ENCODE assay signal across 8 mouse cellular contexts in genomic region chr10:93589281-93589848, GRCm38 (mm10). TPM values are rescaled to one million over a fixed set of nuclear protein-coding genes. Genes with fewer than 3 reads are reported as not detected.
DNase-seq lines count a peak whose midpoint lies in the region; ATAC-seq and TF ChIP-seq lines count a peak whose summit lies in the region.

Gene Snrpf (minus strand): TSS chr10:93589706.

- DNase-seq in MEL (ENCODE audit: low read depth, low spot score): peak; percentile 96
- DNase-seq in cerebellum, adult 2 months: peak; percentile 92 to 98
- DNase-seq in forebrain, postnatal 0 days: peak; percentile 97
- DNase-seq in heart, postnatal 4 days: peak; percentile 96
- peak; percentile 90 to 95 for DNase-seq in layer of hippocampus, adult 8-10 months (ENCODE audit: low spot score in 2 of 2)
- peak; percentile 81 for DNase-seq in ovary, adult 18-20 months (ENCODE audit: low spot score)
- DNase-seq in thymus, postnatal 0 days (ENCODE audit: low spot score): peak; percentile 96

- peaks cover 25% of the 10 kb centered on the region for H3K79me2 ChIP-seq in MEL (ENCODE audit: control insufficient read depth, insufficient read depth, low read length, poor library complexity)

- H3K27ac ChIP-seq in MEL (ENCODE audit: control insufficient read depth, low read depth, low read length): no peak within 1 kb of the TSS
- H3K27ac ChIP-seq in cerebellum, adult 2 months (ENCODE audit: insufficient read depth, low read length): peak within 1 kb of the TSS; percentile 43; the same call in 1 of the 2 replicates
- H3K27ac ChIP-seq in forebrain, postnatal 0 days (ENCODE audit: low read depth, low read length): peak within 1 kb of the TSS; percentile 90
- H3K27ac ChIP-seq in lung, embryonic 15.5 days: peak within 1 kb of the TSS; percentile 57

- H3K9ac ChIP-seq in MEL (ENCODE audit: control insufficient read depth, low read depth, low read length, poor library complexity, severe bottlenecking): peak within 1 kb of the TSS; percentile 95
- peak within 1 kb of the TSS; percentile 86 for H3K9ac ChIP-seq in forebrain, postnatal 0 days
- H3K9ac ChIP-seq in lung, embryonic 15.5 days: peak within 1 kb of the TSS; percentile 75

- H3K9me3 ChIP-seq in MEL (replicated peaks; ENCODE audit: insufficient read depth, low read length): no peaks in the 10 kb centered on the region
- H3K9me3 ChIP-seq in forebrain, postnatal 0 days (ENCODE audit: low read length): no peaks in the 10 kb centered on the region
- H3K9me3 ChIP-seq in lung, embryonic 15.5 days: no peaks in the 10 kb centered on the region

- peak within 1 kb of the TSS; percentile 90 to 98 for H3K4me3 ChIP-seq in MEL (ENCODE audit: control insufficient read depth in 1 of 2, insufficient read depth in 1 of 2, low read depth in 2 of 2, low read length in 2 of 2)
- H3K4me3 ChIP-seq in cerebellum, adult 2 months (replicated peaks; ENCODE audit: insufficient read depth, low read depth, low read length): peak within 1 kb of the TSS; percentile 87
- H3K4me3 ChIP-seq in forebrain, postnatal 0 days (ENCODE audit: low read depth, low read length): peak within 1 kb of the TSS; percentile 81
- peak within 1 kb of the TSS; percentile 89 for H3K4me3 ChIP-seq in lung, embryonic 15.5 days

- no peaks in the 10 kb centered on the region for H3K27me3 ChIP-seq in MEL (ENCODE audit: control insufficient read depth in 1 of 2, insufficient read depth in 2 of 2, low read length in 2 of 2)
- H3K27me3 ChIP-seq in cerebellum, adult 2 months (ENCODE audit: control insufficient read depth, insufficient read depth, low read length): no peaks in the 10 kb centered on the region
- H3K27me3 ChIP-seq in forebrain, postnatal 0 days (ENCODE audit: insufficient read depth, low read length): no peaks in the 10 kb centered on the region
- no peaks in the 10 kb centered on the region for H3K27me3 ChIP-seq in lung, embryonic 15.5 days

- no peak for TF ChIP-seq EP300 in MEL (IDR thresholded peaks at IDR 0.05; ENCODE audit: low read depth in 1 of 2, low read length in 2 of 2)

- TF ChIP-seq CTCF in MEL (IDR thresholded peaks at IDR 0.05 in 2 of 3, conservative IDR thresholded peaks at IDR 0.05 in 1 of 3; ENCODE audit: control insufficient read depth in 1 of 3, insufficient read depth in 1 of 3, low read depth in 2 of 3, low read length in 3 of 3, poor library complexity in 1 of 3, severe bottlenecking in 1 of 3): no peak
- TF ChIP-seq CTCF in cerebellum, adult 2 months (IDR thresholded peaks at IDR 0.05; ENCODE audit: borderline replicate concordance, insufficient read depth, low read depth, low read length): no peak
- TF ChIP-seq CTCF in forebrain, postnatal 0 days (IDR thresholded peaks at IDR 0.05; ENCODE audit: low read depth): no peak

- WGBS in cerebellum, adult 2 months: under 1% methylated on average over 63 of the region's 63 CpGs
- 3% methylated on average over 63 of the region's 63 CpGs for WGBS in forebrain, postnatal 0 days
- WGBS in lung, embryonic 15.5 days: under 1% methylated on average over 61 of the region's 63 CpGs

- TF ChIP-seq POLR2A in MEL (IDR thresholded peaks at IDR 0.05; ENCODE audit: control insufficient read depth in 1 of 2, insufficient read depth in 1 of 2, low read depth in 1 of 2, low read length in 2 of 2, poor library complexity in 1 of 2): peak; percentile 43 to 68; a peak in 1 of 4 replicates
- TF ChIP-seq POLR2A in cerebellum, adult 2 months (IDR thresholded peaks at IDR 0.05; ENCODE audit: borderline replicate concordance, insufficient read depth, low read length): peak; percentile 58; the same call in 1 of the 2 replicates

- peaks cover 4 to 14% of the 10 kb centered on the region in 2 experiments; a peak in 2 of 4 replicates for H3K4me1 ChIP-seq in MEL (ENCODE audit: control insufficient read depth in 1 of 2, insufficient read depth in 2 of 2, low read length in 2 of 2)
- peaks cover 3% of the 10 kb centered on the region; the same call in 1 of the 2 replicates for H3K4me1 ChIP-seq in cerebellum, adult 2 months (ENCODE audit: control insufficient read depth, insufficient read depth, low read length)
- peaks cover 14% of the 10 kb centered on the region for H3K4me1 ChIP-seq in forebrain, postnatal 0 days (ENCODE audit: insufficient read depth)
- peaks cover 14% of the 10 kb centered on the region for H3K4me1 ChIP-seq in lung, embryonic 15.5 days

- H3K36me3 ChIP-seq in MEL (ENCODE audit: control insufficient read depth in 1 of 2, insufficient read depth in 2 of 2, low read length in 2 of 2): peaks cover 10 to 27% of the 10 kb centered on the region in 2 experiments
- 0 out of 2 replicates have a peak, but pooled peaks cover 3% of the 10 kb centered on the region for H3K36me3 ChIP-seq in forebrain, postnatal 0 days (ENCODE audit: insufficient read depth)
- H3K36me3 ChIP-seq in lung, embryonic 15.5 days: peaks cover 23% of the 10 kb centered on the region

- H3K4me2 ChIP-seq in forebrain, postnatal 0 days (ENCODE audit: low read depth): peak within 1 kb of the TSS; percentile 75
- peak within 1 kb of the TSS; percentile 68 for H3K4me2 ChIP-seq in lung, embryonic 15.5 days

- no peak for TF ChIP-seq RAD21 in MEL (IDR thresholded peaks at IDR 0.05; ENCODE audit: low read depth, low read length)

- peak; percentile 89 for ATAC-seq in forebrain, postnatal 0 days
- peak; percentile 84; the same call in 1 of the 2 replicates for ATAC-seq in lung, embryonic 15.5 days (ENCODE audit: borderline replicate concordance, extremely low read depth, low FRiP score, low TSS enrichment)

TF ChIP-seq in MEL, 35 proteins besides CTCF, POLR2A, EP300 and RAD21 (continues in another document):
- TF ChIP-seq NRF1 (IDR thresholded peaks at IDR 0.05; ENCODE audit: insufficient read depth, low read depth, low read length, poor library complexity, severe bottlenecking): peak; percentile 66
- peak; percentile 94 for TF ChIP-seq SIN3A (IDR thresholded peaks at IDR 0.05; ENCODE audit: low read length)
- TF ChIP-seq RCOR1 (IDR thresholded peaks at IDR 0.05; ENCODE audit: low read depth, low read length): no peak
- TF ChIP-seq E2F4 (IDR thresholded peaks at IDR 0.05; ENCODE audit: borderline replicate concordance, low read depth, low read length): no peak
- TF ChIP-seq TAL1 (IDR thresholded peaks at IDR 0.05; ENCODE audit: low read length): no peak
- no peak for TF ChIP-seq ELF1 (IDR thresholded peaks at IDR 0.05; ENCODE audit: low read depth, low read length)
- peak; percentile 86 for TF ChIP-seq CHD2 (IDR thresholded peaks at IDR 0.05; ENCODE audit: low read length)
- TF ChIP-seq POLR2AphosphoS2 (IDR thresholded peaks at IDR 0.05; ENCODE audit: low read length): no peak
- TF ChIP-seq ETS1 (IDR thresholded peaks at IDR 0.05; ENCODE audit: low read depth, low read length): no peak
- TF ChIP-seq USF1 (IDR thresholded peaks at IDR 0.05; ENCODE audit: low read depth, low read length): no peak
- no peak for TF ChIP-seq ZNF384 (IDR thresholded peaks at IDR 0.05; ENCODE audit: low read depth, low read length)
- TF ChIP-seq UBTF (IDR thresholded peaks at IDR 0.05; ENCODE audit: borderline replicate concordance, insufficient read depth, low read depth, low read length): no peak
- no peak for TF ChIP-seq MAZ (IDR thresholded peaks at IDR 0.05; ENCODE audit: low read depth, low read length)
- TF ChIP-seq MYC (IDR thresholded peaks at IDR 0.05; ENCODE audit: low read depth, low read length): peak; percentile 70
- no peak for TF ChIP-seq JUND (IDR thresholded peaks at IDR 0.05; ENCODE audit: low read depth, low read length)
- peak; percentile 76 for TF ChIP-seq KAT2A (conservative IDR thresholded peaks at IDR 0.05; ENCODE audit: low read depth, low read length)
- no peak for TF ChIP-seq POLR2AphosphoS5 (IDR thresholded peaks at IDR 0.05; ENCODE audit: borderline replicate concordance, low read depth, low read length)
- TF ChIP-seq TCF12 (IDR thresholded peaks at IDR 0.05; ENCODE audit: low read depth, low read length): 0 out of 2 replicates have a peak, but pooled peaks have one; percentile 5
- peak; percentile 53; the same call in 1 of the 2 replicates for TF ChIP-seq NELFE (IDR thresholded peaks at IDR 0.05; ENCODE audit: low read depth, low read length)
- no peak for TF ChIP-seq GABPA (IDR thresholded peaks at IDR 0.05; ENCODE audit: low read depth, low read length)
- no peak for TF ChIP-seq SMC3 (IDR thresholded peaks at IDR 0.05; ENCODE audit: low read depth, low read length)
- peak; percentile 90 for TF ChIP-seq MXI1 (IDR thresholded peaks at IDR 0.05; ENCODE audit: low read depth, low read length)
- TF ChIP-seq TBP (IDR thresholded peaks at IDR 0.05; ENCODE audit: low read depth, low read length): peak; percentile 51; the same call in 1 of the 2 replicates
- TF ChIP-seq HCFC1 (IDR thresholded peaks at IDR 0.05; ENCODE audit: low read depth, low read length): peak; percentile 88
- no peak for TF ChIP-seq ZMIZ1 (IDR thresholded peaks at IDR 0.05; ENCODE audit: low read depth, low read length)
- no peak for TF ChIP-seq MEF2A (IDR thresholded peaks at IDR 0.05; ENCODE audit: extremely low read depth, insufficient replicate concordance, low read depth, low read length, poor library complexity, severe bottlenecking)
- no peak for TF ChIP-seq GATA1 (IDR thresholded peaks at IDR 0.05; ENCODE audit: low read depth, low read length)
- TF ChIP-seq BHLHE40 (IDR thresholded peaks at IDR 0.05; ENCODE audit: borderline replicate concordance, low read depth, low read length): no peak
- TF ChIP-seq ZKSCAN1 (IDR thresholded peaks at IDR 0.05; ENCODE audit: low read depth, low read length): no peak
- TF ChIP-seq CHD1 (IDR thresholded peaks at IDR 0.05; ENCODE audit: low read depth, low read length): no peak
- no peak for TF ChIP-seq MYB (IDR thresholded peaks at IDR 0.05; ENCODE audit: low read depth, low read length)
- no peak; the same call in 1 of the 2 replicates for TF ChIP-seq MAX (IDR thresholded peaks at IDR 0.05; ENCODE audit: low read length)

RNA-seq across cellular contexts. Expression of gene Snrpf, which starts in this region (rescaled TPM):
- 150 and 174 TPM in 2 replicates for total RNA-seq in MEL (2012; rRNA removed)
- polyA plus RNA-seq in MEL (2012; ENCODE audit: insufficient read depth in 1 of 2, insufficient read length in 2 of 2, low read depth in 1 of 2, low replicate concordance in 2 of 2, missing spikeins in 1 of 2): 10 to 100 TPM in 1 of 2 experiments, not detected in 1; 91.5 TPM
- polyA plus RNA-seq in cerebellum, adult 2 months (2012; rRNA removed): 49.0 and 52.2 TPM in 2 replicates
- 48.4 and 50.2 TPM in 2 replicates for total RNA-seq in forebrain, postnatal 0 days (2014; rRNA removed)
- 68.5 and 85.3 TPM in 2 replicates for polyA plus RNA-seq in forebrain, postnatal 0 days (2015; fragmentation: Nextera tagmentation; extraction: Ambion mirVana)
- total RNA-seq in heart, postnatal 4 days (2021): 10 to 100 TPM; 20.3 to 21.3 TPM
- total RNA-seq in layer of hippocampus, adult 8-10 months (2022): 10 to 100 TPM in 2 of 4 experiments, 1 to 10 TPM in 2; 6.6 to 13.3 (median 10.9) TPM
- polyA plus RNA-seq in lung, embryonic 15.5 days (2015; fragmentation: Nextera tagmentation; extraction: Ambion mirVana): 110 and 122 TPM in 2 replicates
- 170 and 188 TPM in 2 replicates for polyA plus RNA-seq in thymus, postnatal 0 days (2015; fragmentation: Nextera tagmentation; extraction: Ambion mirVana)
